Mouse (Mus musculus) left cerebral cortex, adult 11 months (tissue): Measurements from ENCODE around the gene Mcl1.
"Not testable (repeated sequence)": the region's sequence is repeated elsewhere in the genome, so short reads cannot be mapped to it uniquely, and the experiment has no call there.

Experiments used
- DNase-seq: peaks from one replicate; pipeline ENCODE4 v3.0.0; 2022; ENCODE audit warnings: low spot score

Mcl1 gene

GRCm38 (mm10) chr3:95666124-95666844 lies 7.7 kb downstream of the Mcl1 start:
- no peak for DNase-seq

GRCm38 (mm10) chr3:95667521-95667920 lies 8.9 kb downstream of the Mcl1 start:
- DNase-seq: no peak

GRCm38 (mm10) chr3:95668026-95668425 lies 9.4 kb downstream of the Mcl1 start:
- no peak for DNase-seq

GRCm38 (mm10) chr3:95668589-95669308 lies 10.2 kb downstream of the Mcl1 start:
- no peak for DNase-seq

GRCm38 (mm10) chr3:95669309-95669665 lies 10.7 kb downstream of the Mcl1 start:
- no peak for DNase-seq

- not testable (repeated sequence) for DNase-seq
These were observed 11.8 kb downstream of the Mcl1 start for GRCm38 (mm10) chr3:95670419-95670818.

GRCm38 (mm10) chr3:95671201-95671600 lies 12.6 kb downstream of the Mcl1 start:
- DNase-seq: no peak

GRCm38 (mm10) chr3:95672461-95672860 lies 13.9 kb downstream of the Mcl1 start:
- DNase-seq: no peak

GRCm38 (mm10) chr3:95672861-95673706 lies 14.5 kb downstream of the Mcl1 start:
- no peak for DNase-seq

GRCm38 (mm10) chr3:95673707-95674211 lies 15.2 kb downstream of the Mcl1 start:
- DNase-seq: no peak

- no peak for DNase-seq
These were observed 15.6 kb downstream of the Mcl1 start for GRCm38 (mm10) chr3:95674236-95674635.

GRCm38 (mm10) chr3:95674812-95675211 lies 16.2 kb downstream of the Mcl1 start:
- DNase-seq: no peak

GRCm38 (mm10) chr3:95675301-95676092 lies 16.9 kb downstream of the Mcl1 start:
- DNase-seq: no peak

GRCm38 (mm10) chr3:95676745-95677419 lies 18.3 kb downstream of the Mcl1 start:
- no peak for DNase-seq

- no peak for DNase-seq
These were observed 19.0 kb downstream of the Mcl1 start for GRCm38 (mm10) chr3:95677420-95678090.

- no peak for DNase-seq
These were observed 21.0 kb downstream of the Mcl1 start for GRCm38 (mm10) chr3:95679551-95679950.

- no peak for DNase-seq
These were observed 22.1 kb downstream of the Mcl1 start for GRCm38 (mm10) chr3:95680673-95681072.

- no peak for DNase-seq
These were observed 22.8 kb downstream of the Mcl1 start for GRCm38 (mm10) chr3:95681365-95681764.

- no peak for DNase-seq
These were observed 24.3 kb downstream of the Mcl1 start for GRCm38 (mm10) chr3:95682878-95683277.

- DNase-seq: no peak
These were observed 26.3 kb downstream of the Mcl1 start for GRCm38 (mm10) chr3:95684846-95685245.

GRCm38 (mm10) chr3:95685301-95685700 lies 26.7 kb downstream of the Mcl1 start:
- DNase-seq: no peak
